In the genomic region with DNA sequence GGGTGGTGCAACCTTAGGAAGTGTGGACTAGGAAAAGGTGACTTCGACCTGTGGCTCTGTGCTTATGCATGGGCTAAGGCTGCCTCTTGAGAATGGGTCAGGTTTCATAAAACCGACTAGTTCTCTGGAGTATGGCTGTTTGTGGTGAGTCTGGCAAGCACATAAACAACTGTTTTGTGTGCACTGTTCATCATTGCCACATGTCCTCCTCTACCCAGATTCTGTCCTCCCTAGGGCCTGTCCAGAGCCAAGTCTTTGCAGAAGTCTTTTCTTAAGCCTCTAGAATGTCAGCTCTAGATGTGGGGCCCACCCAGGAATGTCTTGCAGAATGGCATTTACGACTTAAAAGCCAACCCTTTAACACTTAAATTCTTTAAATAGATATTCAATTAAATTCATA, we compare ENCODE assay signal across 23 mouse cellular contexts. TPM values are rescaled to one million over a fixed set of nuclear protein-coding genes. Genes with fewer than 3 reads are reported as not detected.
"Had no signal": no experiment of that assay in that cellular context is flagged by ENCODE, and none has a peak within 500 bp of the region (broad histone marks: within the 10 kb centered on the region; RNA-seq: fewer than 3 reads in every experiment).

No protein-coding gene starts in this region.

- H3K9me3 ChIP-seq: lung, embryonic 15.5 days; megakaryocyte, embryonic 14.5 days; midbrain, embryonic 12.5 days; neural tube, embryonic 13.5 days; neural tube, embryonic 15.5 days had no signal

- H3K9ac ChIP-seq: lung, embryonic 15.5 days; midbrain, embryonic 12.5 days; neural tube, embryonic 13.5 days; neural tube, embryonic 15.5 days had no signal

- H3K27ac ChIP-seq: lung, embryonic 15.5 days; macrophage; midbrain, embryonic 12.5 days; neural tube, embryonic 13.5 days; neural tube, embryonic 15.5 days had no signal

- DNase-seq: lung, adult 2 months; lung, postnatal 14 days; lung, postnatal 36 days; midbrain, embryonic 14.5 days; retina, postnatal 1 day; right cerebral cortex, adult 18-20 months; right cerebral cortex, postnatal 25 days; right cerebral cortex, postnatal 4 days; spleen, adult 18-20 months; thymus, adult 18-20 months; thymus, postnatal 14 days; thymus, postnatal 4 days had no signal

- ATAC-seq: lung, postnatal 0 days had no signal

- H3K4me3 ChIP-seq: lung, embryonic 15.5 days; megakaryocyte, embryonic 14.5 days; midbrain, embryonic 12.5 days; neural tube, embryonic 13.5 days; neural tube, embryonic 15.5 days had no signal

- H3K27me3 ChIP-seq: lung, embryonic 15.5 days; midbrain, embryonic 12.5 days; neural tube, embryonic 13.5 days; neural tube, embryonic 15.5 days had no signal

- H3K4me2 ChIP-seq: lung, embryonic 15.5 days; midbrain, embryonic 12.5 days; neural tube, embryonic 13.5 days; neural tube, embryonic 15.5 days had no signal

- H3K36me3 ChIP-seq: lung, embryonic 15.5 days; midbrain, embryonic 12.5 days; neural tube, embryonic 13.5 days; neural tube, embryonic 15.5 days had no signal

RNA-seq across cellular contexts. Expression of gene Car3, which starts 5.4 kb away (rescaled TPM):
- total RNA-seq: monocyte, adult 5-6 weeks had no signal
- polyA plus RNA-seq: macrophage had no signal

RNA-seq across cellular contexts. Expression of gene Car1, which starts 49.7 kb away (rescaled TPM):
- total RNA-seq: midbrain, postnatal 0 days; monocyte, adult 5-6 weeks had no signal
- polyA plus RNA-seq: macrophage; midbrain, embryonic 12.5 days; midbrain, embryonic 14.5 days; neural tube, embryonic 13.5 days; neural tube, embryonic 15.5 days; small intestine, adult 2 months; stomach, embryonic 14.5 days had no signal
